Mouse (Mus musculus) forebrain, embryonic 13.5 days (tissue): ENCODE results near the gene Dennd1a. TPM values are rescaled to one million over a fixed set of nuclear protein-coding genes. Genes with fewer than 3 reads are reported as not detected.
A peak's percentile ranks its signal among the peaks of the same experiment; 100 is the strongest.

Source experiments
- ATAC-seq: fragments of 200-750 bp; cut with Nextera tagmentation; 2 replicates; pipeline ENCODE4 v1.8.0; 2017
- H3K27ac ChIP-seq: fragments of 300-500 bp; sonication (generic); 2 replicates; pipeline ENCODE4 v1.5.1; 2015; ENCODE audit warnings: inconsistent platforms, mild to moderate bottlenecking, moderate library complexity
- H3K27me3 ChIP-seq: fragments of 300-500 bp; sonication (generic); 2 replicates; pipeline ENCODE4 v1.6.1; 2015; ENCODE audit warnings: mild to moderate bottlenecking, inconsistent platforms
- H3K36me3 ChIP-seq: fragments of 300-500 bp; sonication (generic); 2 replicates; pipeline ENCODE4 v1.6.1; 2015; ENCODE audit warnings: mild to moderate bottlenecking, inconsistent platforms; ENCODE audit not compliant: poor library complexity, severe bottlenecking
- H3K4me1 ChIP-seq: fragments of 300-500 bp; sonication (generic); 2 replicates; pipeline ENCODE4 v1.6.1; 2015; ENCODE audit warnings: inconsistent platforms
- H3K4me2 ChIP-seq: fragments of 300-500 bp; sonication (generic); 2 replicates; pipeline ENCODE4 v1.6.1; 2015; ENCODE audit warnings: inconsistent platforms, mild to moderate bottlenecking, moderate library complexity
- H3K4me3 ChIP-seq: fragments of 300-500 bp; sonication (generic); 2 replicates; pipeline ENCODE4 v1.5.1; 2015; ENCODE audit warnings: mild to moderate bottlenecking, inconsistent platforms
- H3K9ac ChIP-seq: fragments of 300-500 bp; sonication (generic); 2 replicates; pipeline ENCODE4 v1.6.1; 2015; ENCODE audit warnings: mild to moderate bottlenecking, inconsistent platforms
- H3K9me3 ChIP-seq: fragments of 300-500 bp; sonication (generic); replicated peaks from 2 replicates; pipeline ENCODE4 v1.6.1; 2016; ENCODE audit warnings: inconsistent platforms
- WGBS: fragments of 180-500 bp; shearing (Covaris S2); methylation state at CpG from one replicate; pipeline ENCODE4 v1.1.7; 2015; 5-methylcytosine and 5-hydroxymethylcytosine counted together
- microRNA-seq: library from miRNA; unstranded; fragments of <30 nt; microRNA quantifications from one replicate; pipeline ENCODE4, GENCODE M21; 2016
- polyA plus RNA-seq: library from polyadenylated mRNA; unstranded; fragments of >200 nt; fragmentation: Nextera tagmentation; extraction: Ambion mirVana; gene quantifications from 2 replicates; pipeline ENCODE4 v1.2.1, GENCODE M21; 2015

Dennd1a gene
- polyA plus RNA-seq, 1 experiment from 2014 or later: 17.7 TPM

- H3K4me1 ChIP-seq: peaks cover 10% of the 10 kb centered on the region
- 83% methylated on average over 2 of the region's 2 CpGs for WGBS
- no peak overlapping the region for H3K4me3 ChIP-seq
- ATAC-seq: no peak
- no peak overlapping the region for H3K27ac ChIP-seq
- H3K4me2 ChIP-seq: no peak overlapping the region
- no peaks in the 10 kb centered on the region for H3K36me3 ChIP-seq
- no peaks in the 10 kb centered on the region for H3K9me3 ChIP-seq
- 0 out of 2 replicates have a peak, but pooled peaks cover 6% of the 10 kb centered on the region for H3K27me3 ChIP-seq
- 0 out of 2 replicates have a peak overlapping the region, but pooled peaks have one; percentile 14 for H3K9ac ChIP-seq
Observed at GRCm38 (mm10) chr2:37756220-37756930, 530.8 kb downstream of the Dennd1a start.

DNA sequence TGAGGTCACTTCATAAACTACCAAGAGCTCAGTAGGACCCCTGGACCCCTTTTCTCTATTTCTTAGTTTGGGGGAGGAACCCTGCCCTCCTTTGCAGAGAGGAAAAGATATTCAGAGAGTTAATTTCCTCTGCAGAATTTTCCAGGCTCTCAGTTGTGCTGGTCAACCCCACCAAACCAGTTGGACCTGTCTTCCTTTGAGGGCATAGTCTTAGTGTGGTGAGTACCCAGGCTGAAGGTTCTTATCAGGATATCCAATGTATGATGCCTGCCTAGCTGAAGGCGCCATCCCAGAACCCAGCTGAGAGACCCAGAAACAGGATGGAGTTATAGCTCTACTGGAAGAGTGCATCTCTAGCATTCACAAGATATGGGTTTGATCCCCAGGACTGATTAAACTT is 536.1 kb downstream of the Dennd1a start:
- no peak overlapping the region for H3K9ac ChIP-seq
- 89% methylated on average over 1 of the region's 1 CpGs for WGBS

DNA sequence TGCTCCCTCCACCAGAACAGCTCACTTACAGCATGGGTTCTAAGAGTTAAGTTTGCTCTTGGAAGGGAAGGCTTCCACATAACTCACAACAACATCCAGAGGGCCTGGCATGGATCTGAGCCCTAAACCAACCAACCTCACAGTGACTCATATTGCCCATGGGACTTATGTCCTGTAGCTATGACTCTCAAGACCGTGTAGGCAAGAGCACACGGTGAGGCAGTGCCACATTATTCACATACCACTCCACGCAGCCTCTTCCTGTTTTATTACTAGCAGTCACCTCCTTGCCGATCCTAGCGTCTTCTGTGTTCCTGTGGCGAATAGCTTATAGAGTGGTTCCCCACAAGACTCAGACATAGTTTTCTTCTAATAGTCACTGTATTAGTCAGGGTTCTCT is 537.9 kb downstream of the Dennd1a start:
- H3K9me3 ChIP-seq: no peaks in the 10 kb centered on the region
- H3K4me2 ChIP-seq: no peak overlapping the region
- WGBS: 88% methylated on average over 6 of the region's 6 CpGs
- no peak overlapping the region for H3K4me3 ChIP-seq
- peaks cover 16% of the 10 kb centered on the region for H3K4me1 ChIP-seq
- no peak overlapping the region for H3K27ac ChIP-seq
- no peak for ATAC-seq
- no peaks in the 10 kb centered on the region for H3K36me3 ChIP-seq
- no peak overlapping the region for H3K9ac ChIP-seq
- H3K27me3 ChIP-seq: no peaks in the 10 kb centered on the region

More for the DNA sequence above, 536.1 kb downstream of the Dennd1a start:
- ATAC-seq: no peak
- Histone ChIP-seq H3K4me1 (peaks cover 16% of the 10 kb centered on the region), H3K4me2 (no peak overlapping the region), H3K27me3 (no peaks in the 10 kb centered on the region), H3K27ac (no peak overlapping the region), H3K9me3 (no peaks in the 10 kb centered on the region), H3K4me3 (no peak overlapping the region), H3K36me3 (no peaks in the 10 kb centered on the region)

Small RNA genes lying within 50 kb of the gene (microRNA-seq; reads per million reads assigned to microRNA genes)
- not detected for gene Gm44455

Other genes with a start within 250 kb of the Dennd1a start
- gene Lhx2, start 51.9 kb upstream of the Dennd1a start, polyA plus RNA-seq: 153 and 167 TPM in 2 replicates
- gene Nek6, start 224.3 kb upstream of the Dennd1a start, polyA plus RNA-seq: 122 and 124 TPM in 2 replicates